Mouse (Mus musculus): ENCODE measurements at regions not wholly inside any gene's neighbourhood (a gene's known extent, or its start where the extent isn't known, plus 50 kb on each side); places are given as distances from the start of the nearest gene placed in this dataset.

- Histone ChIP-seq H3K4me2 (replicated peaks; ENCODE audit: low read depth, low read length, severe bottlenecking) (no peak overlapping the region), H3K36me3 (ENCODE audit: control insufficient read depth, insufficient read depth, low read length) (no peaks in the 10 kb centered on the region), H3K9ac (ENCODE audit: low read depth, low read length, severe bottlenecking) (no peak overlapping the region), H3K4me3 (replicated peaks; ENCODE audit: low read length) (no peak overlapping the region), H3K27me3 (ENCODE audit: control insufficient read depth, insufficient read depth, low read length) (no peaks in the 10 kb centered on the region), H3K27ac (replicated peaks; ENCODE audit: low read depth, low read length) (no peak overlapping the region), H3K4me1 (ENCODE audit: control insufficient read depth, insufficient read depth, low read length) (peaks cover 8% of the 10 kb centered on the region; the same call in 1 of the 2 replicates), H3K9me3 (ENCODE audit: control insufficient read depth, low read length) (no peaks in the 10 kb centered on the region)
- 59% methylated on average over 14 of the region's 14 CpGs for WGBS
- no peak for TF ChIP-seq POLR2A (IDR thresholded peaks at IDR 0.05; ENCODE audit: borderline replicate concordance, extremely low read depth, insufficient read depth, insufficient read length)
- ATAC-seq (ENCODE audit: low FRiP score, low read depth) (no peak), DNase-seq (ENCODE audit: low spot score) (no peak)
These were observed 53.7 kb upstream of the Cpm start for GRCm38 (mm10) chr10:117575404-117576153.

- no peak for TF ChIP-seq POLR2A (IDR thresholded peaks at IDR 0.05; ENCODE audit: borderline replicate concordance, extremely low read depth, insufficient read depth, insufficient read length)
- WGBS = 68% methylated on average over 3 of the region's 3 CpGs
- no peaks in the 10 kb centered on the region for H3K36me3 ChIP-seq (ENCODE audit: control insufficient read depth, insufficient read depth, low read length)
- peaks cover 8% of the 10 kb centered on the region; the same call in 1 of the 2 replicates for H3K4me1 ChIP-seq (ENCODE audit: control insufficient read depth, insufficient read depth, low read length)
- H3K9me3 ChIP-seq (ENCODE audit: control insufficient read depth, low read length) = no peaks in the 10 kb centered on the region
- H3K4me2 ChIP-seq (replicated peaks; ENCODE audit: low read depth, low read length, severe bottlenecking) = no peak overlapping the region
- H3K9ac ChIP-seq (ENCODE audit: low read depth, low read length, severe bottlenecking) = no peak overlapping the region
- ATAC-seq (ENCODE audit: low FRiP score, low read depth) = no peak
- no peak overlapping the region for H3K4me3 ChIP-seq (replicated peaks; ENCODE audit: low read length)
- DNase-seq (ENCODE audit: low spot score) = no peak
- no peak overlapping the region for H3K27ac ChIP-seq (replicated peaks; ENCODE audit: low read depth, low read length)
- no peaks in the 10 kb centered on the region for H3K27me3 ChIP-seq (ENCODE audit: control insufficient read depth, insufficient read depth, low read length)
These were observed 54.4 kb upstream of the Cpm start for GRCm38 (mm10) chr10:117574915-117575314.

GRCm38 (mm10) chr10:117574056-117574727 is 55.1 kb upstream of the Cpm start:
- no peaks in the 10 kb centered on the region for H3K27me3 ChIP-seq (ENCODE audit: control insufficient read depth, insufficient read depth, low read length)
- H3K9me3 ChIP-seq (ENCODE audit: control insufficient read depth, low read length) = no peaks in the 10 kb centered on the region
- no peak overlapping the region for H3K9ac ChIP-seq (ENCODE audit: low read depth, low read length, severe bottlenecking)
- TF ChIP-seq POLR2A (IDR thresholded peaks at IDR 0.05; ENCODE audit: borderline replicate concordance, extremely low read depth, insufficient read depth, insufficient read length) = no peak
- H3K4me3 ChIP-seq (replicated peaks; ENCODE audit: low read length) = no peak overlapping the region
- no peak for ATAC-seq (ENCODE audit: low FRiP score, low read depth)
- H3K4me1 ChIP-seq (ENCODE audit: control insufficient read depth, insufficient read depth, low read length) = peaks cover 8% of the 10 kb centered on the region; the same call in 1 of the 2 replicates
- WGBS = 91% methylated on average over 6 of the region's 6 CpGs
- no peak overlapping the region for H3K4me2 ChIP-seq (replicated peaks; ENCODE audit: low read depth, low read length, severe bottlenecking)
- DNase-seq (ENCODE audit: low spot score) = no peak
- H3K36me3 ChIP-seq (ENCODE audit: control insufficient read depth, insufficient read depth, low read length) = no peaks in the 10 kb centered on the region
- no peak overlapping the region for H3K27ac ChIP-seq (replicated peaks; ENCODE audit: low read depth, low read length)

- TF ChIP-seq POLR2A (IDR thresholded peaks at IDR 0.05; ENCODE audit: borderline replicate concordance, extremely low read depth, insufficient read depth, insufficient read length) = no peak
- no peak for DNase-seq (ENCODE audit: low spot score)
- Histone ChIP-seq H3K27me3 (ENCODE audit: control insufficient read depth, insufficient read depth, low read length) (no peaks in the 10 kb centered on the region), H3K36me3 (ENCODE audit: control insufficient read depth, insufficient read depth, low read length) (no peaks in the 10 kb centered on the region), H3K27ac (replicated peaks; ENCODE audit: low read depth, low read length) (no peak overlapping the region), H3K4me1 (ENCODE audit: control insufficient read depth, insufficient read depth, low read length) (peaks cover 8% of the 10 kb centered on the region; the same call in 1 of the 2 replicates), H3K9me3 (ENCODE audit: control insufficient read depth, low read length) (no peaks in the 10 kb centered on the region), H3K4me2 (replicated peaks; ENCODE audit: low read depth, low read length, severe bottlenecking) (no peak overlapping the region), H3K9ac (ENCODE audit: low read depth, low read length, severe bottlenecking) (no peak overlapping the region), H3K4me3 (replicated peaks; ENCODE audit: low read length) (no peak overlapping the region)
- ATAC-seq (ENCODE audit: low FRiP score, low read depth) = no peak
- whole genome bisulfite sequencing = 87% methylated on average over 3 of the region's 3 CpGs
These were observed 55.8 kb upstream of the Cpm start for GRCm38 (mm10) chr10:117573596-117573850.

- 49% methylated on average over 13 of the region's 13 CpGs for whole genome bisulfite sequencing
- Histone ChIP-seq H3K9ac (ENCODE audit: low read depth, low read length, severe bottlenecking) (no peak overlapping the region), H3K36me3 (ENCODE audit: control insufficient read depth, insufficient read depth, low read length) (no peaks in the 10 kb centered on the region), H3K4me3 (replicated peaks; ENCODE audit: low read length) (no peak overlapping the region), H3K4me1 (ENCODE audit: control insufficient read depth, insufficient read depth, low read length) (peaks cover 8% of the 10 kb centered on the region; the same call in 1 of the 2 replicates), H3K27ac (replicated peaks; ENCODE audit: low read depth, low read length) (no peak overlapping the region), H3K27me3 (ENCODE audit: control insufficient read depth, insufficient read depth, low read length) (no peaks in the 10 kb centered on the region), H3K4me2 (replicated peaks; ENCODE audit: low read depth, low read length, severe bottlenecking) (no peak overlapping the region), H3K9me3 (ENCODE audit: control insufficient read depth, low read length) (no peaks in the 10 kb centered on the region)
- DNase-seq (ENCODE audit: low spot score) (no peak), ATAC-seq (ENCODE audit: low FRiP score, low read depth) (no peak)
- no peak for TF ChIP-seq POLR2A (IDR thresholded peaks at IDR 0.05; ENCODE audit: borderline replicate concordance, extremely low read depth, insufficient read depth, insufficient read length)
These were observed 56.3 kb upstream of the Cpm start for GRCm38 (mm10) chr10:117572746-117573595.

All from limb, embryonic 14.5 days (tissue).